Mouse (Mus musculus): ENCODE results near the gene Usp48. TPM values are rescaled to one million over a fixed set of nuclear protein-coding genes. Genes with fewer than 3 reads are reported as not detected.

The Usp48 gene
- total RNA-seq, 4 experiments from 2014 or later, result 120 to 168 (median 151) TPM

DNA sequence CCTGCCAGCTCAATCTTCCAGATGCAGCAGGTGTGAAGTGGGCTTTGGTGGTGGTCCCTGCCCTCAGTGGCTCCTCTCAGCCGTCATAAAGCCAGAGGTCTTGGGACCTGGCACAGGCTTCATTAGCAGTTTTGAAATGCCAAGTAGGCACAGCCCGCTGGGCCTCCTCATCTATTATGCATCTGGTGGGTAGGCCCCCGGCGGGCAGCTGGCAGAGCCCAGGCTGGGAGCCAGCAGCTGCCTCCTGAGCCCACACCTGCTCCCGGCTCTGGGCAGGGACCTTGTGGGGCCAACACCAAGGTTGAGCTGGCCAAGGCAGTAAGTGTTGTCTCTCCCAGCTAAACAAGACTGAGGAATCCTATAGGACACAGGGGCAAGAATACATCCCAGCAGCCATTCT lies 92.7 kb downstream of the Usp48 start:
- no peak for DNase-seq (ENCODE audit: low spot score in 2 of 2)

GRCm38 (mm10) chr4:137687234-137687825 lies 93.8 kb downstream of the Usp48 start:
- DNase-seq (ENCODE audit: low spot score in 2 of 2), result no peak

DNA sequence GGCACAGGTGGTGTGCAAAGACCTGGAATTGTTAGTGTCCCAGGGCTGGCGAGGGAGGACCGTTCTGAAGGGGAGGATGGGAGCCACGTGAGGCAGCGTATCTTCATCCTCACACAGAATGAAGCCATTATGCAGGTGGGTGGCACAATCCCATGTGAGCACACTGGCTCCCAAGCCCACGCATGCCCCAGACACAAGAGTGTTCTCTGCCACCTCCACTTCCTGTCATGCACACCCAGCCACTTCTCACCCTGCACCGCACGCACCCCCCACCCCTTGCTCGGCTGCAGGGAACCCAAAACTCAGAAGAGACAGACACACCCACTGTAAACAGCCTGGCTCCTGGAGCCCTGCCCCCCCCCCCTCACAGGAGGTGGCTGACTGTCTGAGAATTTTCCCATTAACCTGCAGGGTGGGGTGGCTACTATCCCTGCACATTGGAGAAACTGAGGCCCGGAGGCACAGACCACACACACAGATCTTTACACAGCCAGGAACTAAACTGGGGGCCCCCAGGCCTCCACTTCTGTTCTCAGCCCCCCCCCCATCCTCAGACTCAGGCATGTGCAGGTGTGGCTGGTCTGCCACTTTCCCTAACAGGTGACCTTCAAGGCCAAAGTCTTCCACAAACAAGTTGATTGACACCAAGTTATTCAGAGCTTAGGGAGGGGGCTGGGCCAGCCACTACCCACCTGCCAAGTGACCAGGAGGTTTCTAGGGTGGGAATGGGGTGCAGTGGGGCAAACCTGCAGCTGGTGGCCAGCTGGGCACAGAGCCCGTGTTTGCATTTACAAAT lies 98.8 kb downstream of the Usp48 start:
- DNase-seq (ENCODE audit: low spot score in 2 of 2), result peak in 1 of 2 experiments; percentile 50

DNA sequence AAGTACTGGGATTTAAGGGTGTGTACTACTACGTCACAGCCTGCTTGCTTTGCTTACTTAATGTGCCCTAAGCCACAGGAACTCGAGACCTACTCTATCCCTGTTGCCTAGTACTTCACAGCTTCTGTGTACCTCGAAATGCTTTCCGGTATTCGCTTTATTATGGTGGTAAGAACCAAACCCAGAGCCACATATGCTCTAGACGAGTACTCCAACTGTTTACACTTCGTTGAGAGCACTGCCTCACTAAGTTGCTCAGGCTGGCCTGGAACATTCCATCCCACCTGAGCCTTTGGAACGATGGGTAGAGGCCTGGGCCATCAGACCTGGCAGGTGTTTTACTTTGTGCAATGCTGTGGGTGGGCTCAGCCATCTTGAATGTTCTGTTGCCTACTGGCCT lies 101.7 kb downstream of the Usp48 start:
- no peak for DNase-seq (ENCODE audit: low spot score in 2 of 2)

DNA sequence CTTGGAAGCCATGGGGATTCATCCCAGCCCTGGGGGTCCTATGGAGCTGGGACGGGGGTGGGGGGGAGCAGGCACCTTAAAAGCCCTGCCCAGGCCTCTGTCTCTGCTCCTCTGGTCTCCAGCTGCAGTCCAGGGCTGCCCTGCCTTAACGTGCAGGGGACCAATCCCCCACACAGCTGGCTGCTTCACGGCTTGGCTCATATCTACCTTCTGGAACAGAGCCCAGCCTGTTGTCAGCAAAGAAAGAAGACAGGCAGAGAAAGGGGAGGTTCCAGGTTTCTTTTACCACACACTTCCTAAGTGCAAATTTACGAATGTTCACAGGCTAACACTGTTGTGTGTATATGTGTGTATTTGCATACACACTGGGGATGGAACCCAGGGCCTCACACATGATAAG lies 102.3 kb downstream of the Usp48 start:
- DNase-seq (ENCODE audit: low spot score in 2 of 2), result no peak

- no peak for DNase-seq (ENCODE audit: low spot score in 2 of 2)
Measured at GRCm38 (mm10) chr4:137697156-137697885, 103.8 kb downstream of the Usp48 start.

DNA sequence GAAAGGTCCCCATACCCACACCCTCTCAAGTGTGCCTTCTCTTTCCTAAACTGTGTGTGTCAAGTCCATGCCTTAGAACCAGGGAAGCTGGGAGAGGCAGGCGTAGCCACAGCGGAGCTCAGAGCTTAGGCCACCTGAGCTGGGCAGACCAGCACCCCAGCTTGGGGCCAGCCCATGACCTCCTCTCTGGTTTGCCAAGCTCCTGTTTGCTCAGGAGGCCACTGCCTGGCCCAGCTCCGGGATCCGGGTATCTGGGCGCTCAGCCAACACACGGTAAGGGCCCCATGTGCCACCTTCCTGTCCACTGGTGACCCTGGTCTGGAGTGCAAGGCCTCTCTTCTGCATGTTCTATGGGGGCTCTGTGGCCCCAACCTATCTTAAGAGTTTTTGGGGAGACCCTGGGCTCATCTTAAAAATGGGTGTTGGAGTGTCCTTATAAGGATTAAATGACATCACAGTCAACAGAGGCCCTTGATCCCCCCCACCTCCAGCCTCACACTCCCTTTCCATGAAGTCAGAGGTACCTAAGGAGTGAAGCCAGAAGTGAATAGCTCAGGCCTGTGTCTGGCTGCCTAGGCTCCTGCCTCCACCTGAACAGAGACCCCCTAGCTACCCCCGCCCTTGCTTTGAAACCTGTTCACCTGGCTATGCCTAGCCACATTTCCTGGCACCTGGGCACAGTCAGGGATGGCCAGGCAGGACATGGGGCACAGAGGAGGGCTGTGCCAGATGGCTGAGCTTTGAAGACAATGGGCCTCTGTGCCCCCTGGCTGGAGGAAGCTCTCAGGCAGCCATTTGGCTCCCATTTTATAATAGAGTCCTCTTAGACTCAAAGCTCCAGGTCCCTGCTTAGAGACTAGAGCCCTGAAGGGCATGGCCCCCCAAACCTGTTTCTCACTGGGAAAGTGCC lies 104.8 kb downstream of the Usp48 start:
- no peak for DNase-seq (ENCODE audit: low spot score in 2 of 2)

DNA sequence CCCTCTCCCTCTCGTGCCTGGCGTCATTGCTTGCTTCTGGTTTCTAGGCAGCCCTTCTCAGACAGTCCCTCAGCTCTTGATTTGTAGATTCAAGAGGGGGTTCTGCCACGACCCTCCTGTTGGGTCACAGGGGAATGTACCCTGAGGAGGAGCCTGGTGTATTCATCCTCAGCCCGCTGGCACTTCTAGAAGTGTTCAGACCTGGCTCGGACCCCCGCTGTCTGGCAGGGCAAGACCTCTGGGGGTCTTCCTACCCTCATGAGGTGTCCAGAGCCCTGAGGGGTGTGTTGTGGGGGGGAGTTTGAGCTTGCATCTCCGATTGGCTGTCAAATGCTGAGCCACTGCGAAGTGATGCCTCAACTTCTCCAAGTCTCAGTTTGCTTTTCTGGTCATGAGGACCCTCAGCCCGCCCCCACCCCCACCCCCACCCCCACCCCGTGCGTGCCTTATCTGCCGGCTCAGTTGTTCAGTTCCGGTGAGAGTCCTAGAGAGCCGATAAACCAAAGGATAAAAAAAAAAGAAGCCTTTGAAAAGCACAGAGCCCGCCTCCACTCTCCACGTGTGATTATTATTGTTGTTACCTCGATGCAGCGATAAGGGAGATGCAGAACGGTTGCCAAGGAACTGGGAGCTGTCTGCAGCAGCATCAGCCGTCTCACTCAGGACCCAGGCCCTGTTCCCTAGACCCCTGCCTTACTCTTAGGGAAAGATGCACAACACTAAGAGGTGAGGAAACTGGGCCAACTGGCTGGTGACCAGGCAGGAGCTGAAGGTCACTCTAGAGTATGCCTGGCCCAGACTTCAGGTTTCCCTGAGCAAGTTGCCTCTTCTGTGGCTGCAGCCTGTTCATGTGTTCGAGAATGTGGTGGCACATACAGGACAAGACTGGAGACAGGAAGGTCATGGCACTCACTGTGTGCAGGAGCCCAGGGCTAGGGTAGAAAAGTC lies 106.0 kb downstream of the Usp48 start:
- no peak for DNase-seq (ENCODE audit: low spot score in 2 of 2)

DNA sequence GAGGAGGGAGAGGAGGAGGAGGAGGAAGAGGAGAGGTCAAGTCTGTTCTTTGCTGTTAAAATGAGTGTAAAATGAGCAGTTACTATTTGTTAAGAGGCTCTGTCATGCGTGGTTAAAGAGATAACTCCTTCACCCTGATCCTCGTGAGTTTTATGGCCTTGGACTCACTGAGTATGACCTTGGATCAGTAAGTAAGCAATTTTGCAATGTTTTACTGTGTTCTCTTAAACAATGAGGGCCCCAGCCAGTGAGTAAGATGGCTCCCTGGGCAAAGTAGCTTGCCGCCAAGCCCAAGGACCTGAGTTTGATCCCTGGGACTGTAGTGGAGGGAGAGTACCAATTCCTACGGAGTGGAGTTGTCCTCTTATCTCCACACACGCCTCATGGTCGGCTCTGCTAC lies 107.4 kb downstream of the Usp48 start:
- no peak for DNase-seq (ENCODE audit: low spot score in 2 of 2)

GRCm38 (mm10) chr4:137703077-137703476 lies 109.5 kb downstream of the Usp48 start:
- DNase-seq (ENCODE audit: low spot score in 2 of 2), result no peak

DNA sequence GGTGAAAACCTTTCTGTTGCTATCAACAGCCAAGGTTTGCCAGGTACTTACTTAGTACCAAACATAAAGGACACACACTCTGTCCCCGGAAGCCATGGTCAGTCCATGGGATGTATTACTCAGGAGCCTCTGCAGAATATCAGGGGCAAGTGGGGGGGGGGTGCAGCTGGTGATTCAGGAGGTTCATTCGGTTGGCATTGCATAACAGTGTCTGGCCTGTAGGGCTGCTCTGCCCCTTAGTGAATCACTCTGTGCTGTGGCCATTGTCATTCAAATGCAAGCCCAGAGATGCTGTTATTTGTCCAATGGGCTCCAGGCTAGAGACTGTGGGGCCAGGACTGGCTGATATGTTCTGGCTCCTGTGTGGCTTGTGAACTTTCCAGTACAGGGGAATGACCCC lies 111.0 kb downstream of the Usp48 start:
- no peak for DNase-seq (ENCODE audit: low spot score in 2 of 2)

DNA sequence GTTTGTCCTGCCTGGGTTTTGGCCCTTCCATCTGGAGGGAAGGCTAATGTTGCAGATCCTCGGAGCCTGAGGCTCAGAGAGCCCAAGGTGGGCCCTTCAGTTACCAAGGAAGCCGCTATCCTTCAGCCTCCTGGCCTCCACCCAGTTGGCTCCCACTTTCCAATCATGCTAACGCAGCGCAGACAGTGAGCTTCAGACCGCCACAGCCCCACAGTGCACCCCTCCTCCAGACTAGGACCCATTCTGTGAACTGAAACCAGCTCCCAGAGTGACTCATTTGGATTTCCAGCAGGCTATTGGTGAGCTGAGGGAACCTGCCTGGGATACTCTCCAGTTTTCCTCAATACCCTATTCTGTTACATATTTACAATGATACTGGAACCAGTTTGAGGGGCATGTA lies 111.8 kb downstream of the Usp48 start:
- DNase-seq (ENCODE audit: low spot score in 2 of 2), result no peak

GRCm38 (mm10) chr4:137706510-137706909 lies 113.0 kb downstream of the Usp48 start:
- no peak for DNase-seq (ENCODE audit: low spot score in 2 of 2)

DNA sequence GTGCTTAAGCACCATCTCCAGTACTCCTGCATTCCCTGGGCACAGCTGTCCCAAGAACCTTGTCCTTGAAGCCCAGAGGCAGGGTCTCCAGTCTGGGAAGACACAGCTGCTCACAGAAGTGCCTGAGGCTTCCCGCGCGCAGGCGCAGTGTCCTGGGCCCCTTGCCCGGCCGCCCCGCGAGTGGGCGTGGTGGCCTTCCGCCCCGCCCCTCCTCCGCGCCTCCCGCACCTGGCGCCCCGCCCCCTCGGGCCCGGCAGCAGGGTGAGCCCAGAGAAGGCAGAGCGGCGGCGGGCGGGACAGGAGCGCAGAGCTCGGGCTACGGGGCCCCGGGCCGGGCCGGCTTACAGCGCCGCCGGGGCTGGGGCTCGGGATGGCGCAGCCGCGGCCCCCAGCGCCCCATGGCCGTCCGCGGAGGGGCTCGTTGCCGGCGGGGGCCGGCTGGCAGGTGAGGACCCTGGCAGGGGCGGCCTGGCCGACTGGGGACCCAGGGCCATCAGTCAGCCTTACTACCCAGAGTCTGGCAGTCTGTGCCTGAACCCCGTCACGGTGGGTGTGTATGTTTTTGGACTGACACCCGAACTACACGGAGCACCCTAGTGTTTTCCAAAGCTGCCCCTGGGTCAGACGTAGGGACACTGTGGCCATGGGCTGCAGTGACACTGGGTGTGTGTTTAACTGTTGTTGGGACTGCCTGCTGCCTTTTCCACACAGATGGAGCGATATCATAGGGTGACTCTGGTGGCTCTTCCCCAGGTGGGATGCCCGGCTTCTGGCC lies 113.8 kb downstream of the Usp48 start:
- peak in 1 of 2 experiments; percentile 60 for DNase-seq (ENCODE audit: low spot score in 2 of 2)

Other genes with a start within 250 kb of the Usp48 start
- gene Cdc42, start 236.0 kb upstream of the Usp48 start, total RNA-seq (2022), result 100 to 1,000 TPM; 300 to 325 (median 301) TPM
- gene Cela3a, start 184.0 kb upstream of the Usp48 start, total RNA-seq (2022), result not detected
- not detected for gene Cela3b, start 163.2 kb upstream of the Usp48 start, total RNA-seq (2022)
- gene 1700013G24Rik, start 140.5 kb upstream of the Usp48 start, total RNA-seq (2022), result not detected
- 1 to 10 TPM; 4.2 to 6.1 (median 5.6) TPM for gene Hspg2, start 125.0 kb upstream of the Usp48 start, total RNA-seq (2022)
- not detected for gene Ldlrad2, start 19.2 kb upstream of the Usp48 start, total RNA-seq (2022)
- 100 to 1,000 TPM; 253 to 279 (median 259) TPM for gene Rap1gap, start 71.0 kb downstream of the Usp48 start, total RNA-seq (2022)
- gene Alpl, start 202.6 kb downstream of the Usp48 start, total RNA-seq (2022), result 1 to 10 TPM; 6.2 to 9.3 (median 7.1) TPM